Mouse (Mus musculus) megakaryocyte, embryonic 14.5 days (primary cell): ENCODE measurements around the gene Eml6.

Source experiments
- FLI1 ChIP-seq: IDR thresholded peaks from 2 replicates; pipeline ENCODE4 v1.6.1; 2012; ENCODE audit warnings: low read length, inconsistent platforms, mixed read lengths
- GATA1 ChIP-seq: IDR thresholded peaks from 3 replicates; pipeline ENCODE4 v1.6.1; 2012; ENCODE audit warnings: mixed read lengths, low read length, inconsistent platforms, borderline replicate concordance

DNA sequence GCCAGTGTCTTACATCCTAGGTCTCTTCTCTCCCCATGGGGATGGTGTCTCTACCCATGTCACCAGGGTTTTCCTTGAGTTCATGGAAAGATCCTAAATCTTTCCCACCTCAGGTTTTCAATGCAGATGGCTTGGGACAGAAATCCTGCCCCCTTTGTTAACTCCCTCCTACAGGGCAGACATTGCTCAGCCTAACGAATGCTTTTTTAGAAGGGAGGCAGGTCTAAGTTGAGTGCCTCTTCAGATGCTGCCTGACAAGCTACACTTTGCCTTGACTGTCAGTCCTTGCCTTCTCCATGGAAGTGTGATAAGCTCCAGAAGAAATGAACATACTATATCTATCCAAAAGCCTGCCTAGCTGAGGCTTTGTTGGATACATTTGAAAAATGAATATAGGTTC, 278.0 kb downstream of the Eml6 start:
- TF ChIP-seq GATA1, result no peak
- no peak for TF ChIP-seq FLI1
